Mouse (Mus musculus) stomach, postnatal 0 days (tissue): ENCODE measurements around the gene Mob3a. TPM values are rescaled to one million over a fixed set of nuclear protein-coding genes. Genes with fewer than 3 reads are reported as not detected.

Experiments used
- ATAC-seq: fragments of 200-750 bp; cut with Nextera tagmentation; 2 replicates; pipeline ENCODE4 v1.8.0; 2017; ENCODE audit not compliant: low FRiP score, low TSS enrichment
- DNase-seq: peaks from one replicate; pipeline ENCODE4 v3.0.0-alpha.2; 2016; ENCODE audit warnings: low spot score
- H3K27ac ChIP-seq: fragments of 300-500 bp; sonication (generic); replicated peaks from 2 replicates; pipeline ENCODE4 v1.5.1; 2014; ENCODE audit warnings: mild to moderate bottlenecking, control low read depth
- H3K27me3 ChIP-seq: fragments of 300-500 bp; sonication (generic); 2 replicates; pipeline ENCODE4 v1.6.1; 2014; ENCODE audit warnings: low read length; ENCODE audit not compliant: control insufficient read depth, insufficient read depth
- H3K36me3 ChIP-seq: fragments of 300-500 bp; sonication (generic); 2 replicates; pipeline ENCODE4 v1.6.1; 2014; ENCODE audit warnings: low read length, mixed read lengths; ENCODE audit not compliant: control insufficient read depth, insufficient read depth
- H3K4me1 ChIP-seq: fragments of 300-500 bp; sonication (generic); replicated peaks from 2 replicates; pipeline ENCODE4 v1.6.1; 2014; ENCODE audit warnings: antibody characterized with exemption; ENCODE audit not compliant: control insufficient read depth, insufficient read depth
- H3K4me2 ChIP-seq: fragments of 300-500 bp; sonication (generic); replicated peaks from 2 replicates; pipeline ENCODE4 v1.6.1; 2014; ENCODE audit warnings: low read depth, mild to moderate bottlenecking, control low read depth, moderate library complexity
- H3K4me3 ChIP-seq: fragments of 300-500 bp; sonication (generic); 2 replicates; pipeline ENCODE4 v1.5.1; 2014; ENCODE audit warnings: low read depth, low read length, control low read depth
- H3K9ac ChIP-seq: fragments of 300-500 bp; sonication (generic); 2 replicates; pipeline ENCODE4 v1.6.1; 2014; ENCODE audit warnings: mild to moderate bottlenecking, low read length, control low read depth, mixed read lengths
- H3K9me3 ChIP-seq: fragments of 300-500 bp; sonication (generic); 2 replicates; pipeline ENCODE4 v1.6.1; 2016; ENCODE audit warnings: low read length; ENCODE audit not compliant: control insufficient read depth
- CTCF ChIP-seq: IDR thresholded peaks from 2 replicates; pipeline ENCODE4 v1.5.1; 2016; ENCODE audit warnings: antibody characterized with exemption, low read depth, mild to moderate bottlenecking, moderate library complexity
- EP300 ChIP-seq: optimal IDR thresholded peaks from 2 replicates; pipeline ENCODE3; 2016; ENCODE audit warnings: antibody characterized with exemption
- WGBS: fragments of 180-500 bp; shearing (Covaris S2); extraction: QIAGEN DNeasy Blood & Tissue Kit; methylation state at CpG from one replicate; pipeline ENCODE4 v1.1.7; 2014; 5-methylcytosine and 5-hydroxymethylcytosine counted together
- polyA plus RNA-seq: library from polyadenylated mRNA; unstranded; fragments of >200 nt; fragmentation: Nextera tagmentation; extraction: Ambion mirVana; gene quantifications from 2 replicates; pipeline ENCODE4 v1.2.1, GENCODE M21; 2015

The Mob3a gene
- polyA plus RNA-seq, 1 experiment from 2014 or later, result 23.9 TPM

GRCm38 (mm10) chr10:80684984-80685383 is 16.8 kb downstream of the Mob3a start:
- Histone ChIP-seq H3K9me3 (no peaks in the 10 kb centered on the region), H3K36me3 (peaks cover 23% of the 10 kb centered on the region), H3K27ac (no peak overlapping the region), H3K4me3 (no peak overlapping the region), H3K9ac (no peak overlapping the region), H3K4me2 (no peak overlapping the region), H3K27me3 (no peaks in the 10 kb centered on the region), H3K4me1 (no peaks in the 10 kb centered on the region)
- 65% methylated on average over 4 of the region's 4 CpGs for WGBS
- TF ChIP-seq EP300 (no peak), CTCF (no peak)
- no peak for DNase-seq
- no peak for ATAC-seq

- Histone ChIP-seq H3K9me3 (no peaks in the 10 kb centered on the region), H3K27me3 (no peaks in the 10 kb centered on the region), H3K4me2 (no peak overlapping the region), H3K27ac (no peak overlapping the region), H3K9ac (no peak overlapping the region), H3K36me3 (peaks cover 16% of the 10 kb centered on the region), H3K4me3 (no peak overlapping the region), H3K4me1 (peaks cover 2% of the 10 kb centered on the region)
- DNase-seq, result peak; percentile 80
- peak; percentile 43; the same call in 1 of the 2 replicates for ATAC-seq
- WGBS, result 55% methylated on average over 6 of the region's 6 CpGs
- TF ChIP-seq EP300 (no peak), CTCF (peak; percentile 93)
These were observed 17.6 kb downstream of the Mob3a start for GRCm38 (mm10) chr10:80684214-80684613.

- TF ChIP-seq CTCF (no peak), EP300 (no peak)
- Histone ChIP-seq H3K9me3 (no peaks in the 10 kb centered on the region), H3K4me2 (no peak overlapping the region), H3K27ac (no peak overlapping the region), H3K36me3 (peaks cover 15% of the 10 kb centered on the region; the same call in 1 of the 2 replicates), H3K4me3 (no peak overlapping the region), H3K27me3 (no peaks in the 10 kb centered on the region), H3K4me1 (peaks cover 7% of the 10 kb centered on the region), H3K9ac (no peak overlapping the region)
- 88% methylated on average over 1 of the region's 1 CpGs for WGBS
- no peak for DNase-seq
- ATAC-seq, result no peak
These were observed 18.1 kb downstream of the Mob3a start for GRCm38 (mm10) chr10:80683647-80684046.

GRCm38 (mm10) chr10:80682003-80682402 is 19.8 kb downstream of the Mob3a start:
- ATAC-seq (no peak), DNase-seq (no peak)
- Histone ChIP-seq H3K27me3 (no peaks in the 10 kb centered on the region), H3K9me3 (no peaks in the 10 kb centered on the region), H3K4me2 (no peak overlapping the region), H3K36me3 (peaks cover 15% of the 10 kb centered on the region; the same call in 1 of the 2 replicates), H3K4me1 (peaks cover 21% of the 10 kb centered on the region), H3K27ac (no peak overlapping the region), H3K9ac (no peak overlapping the region), H3K4me3 (no peak overlapping the region)
- TF ChIP-seq EP300 (no peak), CTCF (no peak)
- 91% methylated on average over 6 of the region's 6 CpGs for WGBS

GRCm38 (mm10) chr10:80680260-80680696 is 21.5 kb downstream of the Mob3a start:
- ATAC-seq (no peak), DNase-seq (no peak)
- Histone ChIP-seq H3K9me3 (no peaks in the 10 kb centered on the region), H3K4me1 (peaks cover 22% of the 10 kb centered on the region), H3K27ac (peak overlapping the region; percentile 100; the same call in 1 of the 2 replicates), H3K9ac (no peak overlapping the region), H3K4me2 (no peak overlapping the region), H3K27me3 (no peaks in the 10 kb centered on the region), H3K4me3 (no peak overlapping the region), H3K36me3 (peaks cover 4% of the 10 kb centered on the region; the same call in 1 of the 2 replicates)
- no peak for TF ChIP-seq CTCF
- TF ChIP-seq EP300, result no peak
- 65% methylated on average over 2 of the region's 2 CpGs for WGBS

- TF ChIP-seq EP300 (no peak), CTCF (no peak)
- H3K9me3 ChIP-seq, result no peaks in the 10 kb centered on the region
- peak overlapping the region; percentile 100 for H3K27ac ChIP-seq
- 50% methylated on average over 9 of the region's 9 CpGs for WGBS
- no peaks in the 10 kb centered on the region for H3K36me3 ChIP-seq
- no peak overlapping the region for H3K9ac ChIP-seq
- no peaks in the 10 kb centered on the region for H3K27me3 ChIP-seq
- H3K4me1 ChIP-seq, result peaks cover 22% of the 10 kb centered on the region
- DNase-seq (no peak), ATAC-seq (no peak)
- H3K4me2 ChIP-seq, result no peak overlapping the region
- no peak overlapping the region for H3K4me3 ChIP-seq
These were observed 22.1 kb downstream of the Mob3a start for GRCm38 (mm10) chr10:80679556-80680259.
